Mouse (Mus musculus) kidney, adult 2 months (tissue): Measurements from ENCODE around the gene Maml3. TPM values are rescaled to one million over a fixed set of nuclear protein-coding genes. Genes with fewer than 3 reads are reported as not detected.
A peak's percentile ranks its signal among the peaks of the same experiment; 100 is the strongest.

Source experiments
- DNase-seq: peaks from one replicate; pipeline ENCODE4 v3.0.0; 2021
- H3K27ac ChIP-seq: fragments of 200-500 bp; 2 replicates; pipeline ENCODE4 v1.5.1; 2012; ENCODE audit warnings: low read depth, low read length, control low read depth, inconsistent platforms; ENCODE audit not compliant: insufficient read depth
- H3K27me3 ChIP-seq: fragments of 200-500 bp; replicated peaks from 2 replicates; pipeline ENCODE4 v1.6.1; 2012; ENCODE audit warnings: mild to moderate bottlenecking, moderate library complexity, low read length, inconsistent platforms; ENCODE audit not compliant: control insufficient read depth, insufficient read depth
- H3K36me3 ChIP-seq: fragments of 200-500 bp; 2 replicates; pipeline ENCODE4 v1.6.1; 2012; ENCODE audit warnings: mild to moderate bottlenecking, moderate library complexity, low read length, inconsistent platforms; ENCODE audit not compliant: control insufficient read depth, insufficient read depth
- H3K4me1 ChIP-seq: fragments of 200-500 bp; 2 replicates; pipeline ENCODE4 v1.6.1; 2011; ENCODE audit warnings: low read length; ENCODE audit not compliant: control insufficient read depth, insufficient read depth
- H3K4me3 ChIP-seq: fragments of 200-500 bp; 2 replicates; pipeline ENCODE4 v1.5.1; 2011; ENCODE audit warnings: mild to moderate bottlenecking, low read depth, low read length, control low read depth; ENCODE audit not compliant: insufficient read depth
- CTCF ChIP-seq: fragments of 200-500 bp; conservative IDR thresholded peaks from 2 replicates; pipeline ENCODE4 v1.5.1; 2011; ENCODE audit warnings: low read depth, mild to moderate bottlenecking, control low read depth, low read length, moderate library complexity, mixed read lengths; ENCODE audit not compliant: insufficient read depth, insufficient read length
- POLR2A ChIP-seq: fragments of 200-500 bp; IDR thresholded peaks from one replicate; pipeline ENCODE4 v1.6.1; 2011; ENCODE audit warnings: low read depth, low read length, control low read depth
- WGBS: fragments of 180-500 bp; shearing (Covaris S2); methylation state at CpG from one replicate; pipeline ENCODE4 v1.1.7; 2018; 5-methylcytosine and 5-hydroxymethylcytosine counted together
- polyA plus RNA-seq: library from polyadenylated mRNA; depleted of rRNA; stranded (reverse); fragments of >200 nt; gene quantifications from 2 replicates; pipeline ENCODE4 v1.2.3, GENCODE M21; 2012

The Maml3 gene
- polyA plus RNA-seq, 1 experiment: 3.6 TPM

DNA sequence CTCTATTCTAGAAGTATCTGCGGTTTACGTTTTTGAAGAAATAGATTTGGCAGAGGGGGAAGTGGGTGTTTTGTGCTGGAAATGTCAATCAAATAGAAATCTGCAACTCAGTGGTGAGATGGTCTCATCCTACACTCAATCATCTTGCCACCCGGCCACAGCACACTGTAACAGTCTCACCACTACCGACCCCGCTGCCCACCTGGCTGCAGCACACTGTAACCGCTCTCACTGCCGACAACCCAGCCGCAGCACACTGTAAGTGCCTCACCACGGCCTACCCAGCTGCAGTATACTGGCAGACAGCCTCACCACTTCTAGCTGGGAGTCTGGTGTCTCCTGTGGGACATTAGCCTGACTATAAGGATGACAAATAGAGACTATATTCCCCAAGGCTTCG, 322.7 kb downstream of the Maml3 start:
- TF ChIP-seq POLR2A (no peak), CTCF (no peak)
- no peak for DNase-seq
- WGBS: 89% methylated on average over 10 of the region's 10 CpGs
- H3K36me3 ChIP-seq: no peaks in the 10 kb centered on the region
- H3K27me3 ChIP-seq: no peaks in the 10 kb centered on the region
- H3K4me3 ChIP-seq: no peak overlapping the region
- no peak overlapping the region for H3K27ac ChIP-seq
- no peaks in the 10 kb centered on the region for H3K4me1 ChIP-seq

DNA sequence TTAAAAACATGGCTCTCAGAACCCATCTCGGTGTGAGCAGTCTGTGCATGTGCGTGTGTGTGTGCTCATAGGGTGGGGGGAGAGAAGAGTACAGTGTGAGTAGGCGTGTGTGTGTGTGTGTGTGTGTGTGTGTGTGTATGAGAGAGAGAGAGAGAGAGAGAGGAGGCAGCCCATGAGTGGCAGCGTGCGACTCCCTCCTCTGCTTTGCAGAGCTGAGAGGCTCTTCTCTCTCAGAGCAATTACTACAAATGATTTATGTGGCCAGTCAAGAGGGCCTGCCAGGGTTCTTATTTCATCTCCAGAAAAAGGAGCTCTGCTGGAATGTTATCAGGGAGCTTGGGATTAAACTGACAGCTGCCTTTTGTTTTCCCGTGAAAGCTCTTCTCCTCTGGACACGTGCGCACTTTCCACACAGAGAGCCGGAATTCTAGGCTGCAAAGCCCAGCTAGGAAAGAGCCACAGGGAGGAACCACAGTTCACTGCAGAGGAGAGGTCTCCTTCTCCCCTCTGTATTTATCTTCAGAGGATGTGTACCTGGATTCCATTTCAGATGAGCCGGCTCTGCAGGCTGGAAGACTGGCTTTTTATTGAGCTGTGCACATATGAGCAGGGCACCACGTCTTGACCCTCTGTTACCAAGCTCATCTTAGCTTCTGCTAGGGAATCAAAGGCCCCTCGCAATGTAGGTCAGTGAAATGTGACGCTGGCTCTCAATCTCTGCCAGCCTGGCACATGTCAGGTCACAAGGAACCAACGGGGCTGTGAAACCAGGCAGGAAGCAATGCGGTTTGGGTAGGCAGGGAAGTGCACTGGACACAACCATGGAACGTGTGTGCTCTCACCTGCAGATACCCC, 325.9 kb downstream of the Maml3 start:
- WGBS: 41% methylated on average over 16 of the region's 16 CpGs
- H3K27ac ChIP-seq: no peak overlapping the region
- no peak for TF ChIP-seq POLR2A
- TF ChIP-seq CTCF: no peak
- no peak overlapping the region for H3K4me3 ChIP-seq
- no peaks in the 10 kb centered on the region for H3K36me3 ChIP-seq
- peak; percentile 28 for DNase-seq
- no peaks in the 10 kb centered on the region for H3K4me1 ChIP-seq
- H3K27me3 ChIP-seq: no peaks in the 10 kb centered on the region

GRCm38 (mm10) chr3:51778179-51778578, 326.7 kb downstream of the Maml3 start:
- H3K27ac ChIP-seq: no peak overlapping the region

GRCm38 (mm10) chr3:51776018-51776611, 328.8 kb downstream of the Maml3 start:
- no peaks in the 10 kb centered on the region for H3K36me3 ChIP-seq
- H3K4me1 ChIP-seq: no peaks in the 10 kb centered on the region
- H3K27ac ChIP-seq: no peak overlapping the region
- 93% methylated on average over 2 of the region's 2 CpGs for WGBS
- H3K27me3 ChIP-seq: no peaks in the 10 kb centered on the region
- no peak for TF ChIP-seq POLR2A
- no peak for TF ChIP-seq CTCF
- H3K4me3 ChIP-seq: no peak overlapping the region
- no peak for DNase-seq

More at GRCm38 (mm10) chr3:51778179-51778578, 326.7 kb downstream of the Maml3 start:
- WGBS: 70% methylated on average over 3 of the region's 3 CpGs
- Histone ChIP-seq H3K4me1 (no peaks in the 10 kb centered on the region), H3K27me3 (no peaks in the 10 kb centered on the region), H3K4me3 (no peak overlapping the region), H3K36me3 (no peaks in the 10 kb centered on the region)
- TF ChIP-seq POLR2A: no peak
- TF ChIP-seq CTCF: no peak
- DNase-seq: no peak

GRCm38 (mm10) chr3:51773587-51773986, 331.3 kb downstream of the Maml3 start:
- WGBS: 86% methylated on average over 5 of the region's 5 CpGs
- H3K36me3 ChIP-seq: no peaks in the 10 kb centered on the region
- no peaks in the 10 kb centered on the region for H3K4me1 ChIP-seq
- no peak for DNase-seq
- H3K27ac ChIP-seq: no peak overlapping the region
- TF ChIP-seq POLR2A (no peak), CTCF (no peak)
- no peaks in the 10 kb centered on the region for H3K27me3 ChIP-seq
- H3K4me3 ChIP-seq: no peak overlapping the region

GRCm38 (mm10) chr3:51771839-51772630, 332.8 kb downstream of the Maml3 start:
- Histone ChIP-seq H3K27me3 (no peaks in the 10 kb centered on the region), H3K36me3 (no peaks in the 10 kb centered on the region), H3K27ac (no peak overlapping the region), H3K4me1 (no peaks in the 10 kb centered on the region), H3K4me3 (no peak overlapping the region)
- TF ChIP-seq POLR2A (no peak), CTCF (no peak)
- 71% methylated on average over 9 of the region's 9 CpGs for WGBS
- DNase-seq: no peak

DNA sequence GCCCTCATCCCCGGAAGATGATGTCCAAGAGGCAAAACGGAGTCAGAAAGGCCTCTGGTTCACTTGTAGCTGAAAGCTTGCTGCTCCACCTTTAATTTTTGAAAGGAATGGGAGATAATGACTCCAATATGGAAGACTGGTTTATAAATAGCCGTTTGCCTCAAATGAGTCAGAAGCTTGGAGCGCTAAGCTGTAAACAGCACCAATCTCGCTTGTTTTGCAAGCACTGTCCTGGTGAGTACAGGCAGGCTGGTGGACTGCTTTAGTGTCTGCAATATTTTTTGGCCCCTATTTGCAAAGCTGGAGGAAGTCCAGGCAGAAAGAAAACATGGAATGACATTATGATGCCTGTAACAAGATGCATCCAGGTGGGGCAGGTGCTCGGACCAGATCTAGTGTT, 335.7 kb downstream of the Maml3 start:
- TF ChIP-seq POLR2A: no peak
- no peak for TF ChIP-seq CTCF
- WGBS: 95% methylated on average over 6 of the region's 6 CpGs
- Histone ChIP-seq H3K4me3 (no peak overlapping the region), H3K4me1 (no peaks in the 10 kb centered on the region), H3K36me3 (no peaks in the 10 kb centered on the region), H3K27ac (no peak overlapping the region), H3K27me3 (no peaks in the 10 kb centered on the region)
- DNase-seq: no peak
